Mouse (Mus musculus): Measurements from ENCODE around the gene Adamtsl3. TPM values are rescaled to one million over a fixed set of nuclear protein-coding genes. Genes with fewer than 3 reads are reported as not detected.

The Adamtsl3 gene
- polyA plus RNA-seq, 1 experiment = 5.1 TPM

DNA sequence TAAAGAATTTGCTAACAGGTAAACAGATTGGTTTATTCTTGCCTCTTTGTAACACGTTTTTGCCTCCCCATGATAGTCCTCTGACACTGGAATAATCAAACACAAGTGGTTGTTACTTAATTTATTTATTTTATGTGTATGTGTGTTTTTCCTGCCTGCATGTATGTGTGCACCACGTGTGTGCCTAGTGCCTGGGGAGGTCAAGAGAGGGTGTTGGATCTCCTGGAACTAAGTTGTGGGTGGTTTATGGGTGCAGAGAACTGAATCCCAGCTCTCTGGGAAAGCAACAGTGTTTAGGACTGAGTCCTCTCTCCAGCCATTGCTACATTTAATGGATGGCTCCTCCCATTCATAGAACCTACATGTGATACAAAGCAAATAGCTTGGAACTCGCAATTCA is 143.0 kb downstream of the Adamtsl3 start:
- no peaks in the 10 kb centered on the region for H3K79me2 ChIP-seq (ENCODE audit: control insufficient read depth, insufficient read depth)
- TF ChIP-seq USF1 (IDR thresholded peaks at IDR 0.05; ENCODE audit: low read depth) = no peak
- TF ChIP-seq MAX (IDR thresholded peaks at IDR 0.05) = no peak
- no peak for TF ChIP-seq FOSL1 (IDR thresholded peaks at IDR 0.05; ENCODE audit: insufficient read depth, low read length, poor library complexity, severe bottlenecking)
- TF ChIP-seq MYOG (IDR thresholded peaks at IDR 0.05; ENCODE audit: control insufficient read depth, extremely low read depth, insufficient read length) = no peak
- no peak for TF ChIP-seq CTCF (IDR thresholded peaks at IDR 0.05; ENCODE audit: control insufficient read depth, insufficient read depth, insufficient read length)
- TF ChIP-seq MYOD1 (IDR thresholded peaks at IDR 0.05; ENCODE audit: control insufficient read depth, insufficient read length, low read depth) = no peak
- no peak for TF ChIP-seq CEBPB (IDR thresholded peaks at IDR 0.05; ENCODE audit: low read depth)
- no peak overlapping the region for H3ac ChIP-seq (ENCODE audit: control insufficient read depth, insufficient read length, low read depth)
- no peak overlapping the region for H3K4me3 ChIP-seq (ENCODE audit: insufficient read depth, poor library complexity, severe bottlenecking)
- H3K79me3 ChIP-seq (ENCODE audit: low read depth) = no peaks in the 10 kb centered on the region
- H3K36me3 ChIP-seq (ENCODE audit: control insufficient read depth, insufficient read depth) = no peaks in the 10 kb centered on the region
- no peaks in the 10 kb centered on the region for H3K27me3 ChIP-seq (ENCODE audit: control insufficient read depth, insufficient read depth, insufficient read length)

DNA sequence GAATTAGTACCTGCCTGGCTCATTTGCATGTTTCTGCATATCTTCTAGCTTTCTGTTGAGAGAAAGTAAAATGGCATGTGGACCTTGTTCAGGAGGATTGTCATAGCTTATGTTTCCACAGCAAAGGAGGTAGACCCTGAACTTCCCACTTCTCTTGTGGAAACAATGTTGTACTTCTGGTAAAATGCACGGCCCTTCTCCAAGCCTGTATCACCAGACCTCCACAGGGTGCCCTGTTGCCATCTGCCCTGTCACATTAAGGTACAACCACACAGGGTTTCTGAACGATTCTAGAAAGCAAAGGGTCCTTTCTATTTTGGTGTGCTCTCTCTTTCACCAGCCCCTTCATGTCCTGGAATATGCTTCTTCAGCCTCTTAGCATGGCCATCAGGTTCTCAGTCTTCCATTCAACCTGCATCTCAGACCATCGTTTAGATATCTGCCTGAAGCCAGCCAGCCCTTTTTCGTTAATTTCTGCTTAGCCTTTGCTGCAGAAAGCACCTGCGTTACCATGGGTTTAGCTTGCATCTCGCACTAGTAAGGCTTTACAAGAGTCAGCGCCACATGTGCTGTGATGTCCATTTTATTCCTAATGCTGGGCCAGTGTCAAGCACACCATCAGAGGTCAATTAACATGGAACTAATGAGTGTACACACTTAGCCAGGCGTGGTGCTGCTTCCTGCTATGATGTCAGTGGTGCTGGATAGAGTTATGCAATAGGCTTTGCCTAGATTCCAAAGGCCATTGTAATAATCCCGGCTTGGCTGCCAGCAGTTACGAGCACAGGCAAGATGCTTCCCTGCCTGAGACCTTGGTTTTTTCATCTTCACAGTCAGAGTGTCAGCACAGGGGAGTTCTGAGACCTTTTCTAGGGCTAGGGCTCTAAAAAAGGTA is 143.6 kb downstream of the Adamtsl3 start:
- H3K79me3 ChIP-seq (ENCODE audit: low read depth) = no peaks in the 10 kb centered on the region
- H3K27me3 ChIP-seq (ENCODE audit: control insufficient read depth, insufficient read depth, insufficient read length) = no peaks in the 10 kb centered on the region
- no peak overlapping the region for H3K4me3 ChIP-seq (ENCODE audit: insufficient read depth, poor library complexity, severe bottlenecking)
- H3ac ChIP-seq (ENCODE audit: control insufficient read depth, insufficient read length, low read depth) = no peak overlapping the region
- TF ChIP-seq CEBPB (IDR thresholded peaks at IDR 0.05; ENCODE audit: low read depth) (peak; percentile 86), USF1 (IDR thresholded peaks at IDR 0.05; ENCODE audit: low read depth) (no peak), MYOG (IDR thresholded peaks at IDR 0.05; ENCODE audit: control insufficient read depth, extremely low read depth, insufficient read length) (no peak), MYOD1 (IDR thresholded peaks at IDR 0.05; ENCODE audit: control insufficient read depth, insufficient read length, low read depth) (no peak)
- H3K36me3 ChIP-seq (ENCODE audit: control insufficient read depth, insufficient read depth) = no peaks in the 10 kb centered on the region
- H3K79me2 ChIP-seq (ENCODE audit: control insufficient read depth, insufficient read depth) = no peaks in the 10 kb centered on the region

DNA sequence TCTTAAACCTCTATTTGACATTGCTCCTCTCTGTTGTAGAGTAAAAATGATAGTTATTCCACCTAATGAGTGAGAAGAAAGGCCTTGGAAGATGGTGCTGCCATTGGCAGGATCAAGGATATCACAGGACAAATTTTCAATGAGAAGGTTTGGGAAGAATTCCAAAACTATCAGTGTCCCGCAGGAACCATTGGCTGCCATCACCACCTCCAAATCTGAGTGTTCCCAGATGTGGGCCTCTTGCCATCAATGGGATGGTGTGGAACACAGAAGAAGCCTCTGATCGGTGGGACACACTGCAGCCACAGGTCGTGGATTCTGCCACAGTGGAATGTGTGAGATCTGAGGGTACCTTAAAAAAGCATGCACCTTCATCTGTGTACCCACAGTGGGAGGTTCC is 147.9 kb downstream of the Adamtsl3 start:
- no peaks in the 10 kb centered on the region for H3K36me3 ChIP-seq (ENCODE audit: control insufficient read depth, insufficient read depth)
- H3K79me3 ChIP-seq (ENCODE audit: low read depth) = no peaks in the 10 kb centered on the region
- H3K27me3 ChIP-seq (ENCODE audit: control insufficient read depth, insufficient read depth, insufficient read length) = no peaks in the 10 kb centered on the region
- H3ac ChIP-seq (ENCODE audit: control insufficient read depth, insufficient read length, low read depth) = no peak overlapping the region
- H3K4me3 ChIP-seq (ENCODE audit: insufficient read depth, poor library complexity, severe bottlenecking) = no peak overlapping the region
- TF ChIP-seq FOSL1 (IDR thresholded peaks at IDR 0.05; ENCODE audit: insufficient read depth, low read length, poor library complexity, severe bottlenecking) (no peak), MYOD1 (IDR thresholded peaks at IDR 0.05; ENCODE audit: control insufficient read depth, insufficient read length, low read depth) (no peak), MYOG (IDR thresholded peaks at IDR 0.05; ENCODE audit: control insufficient read depth, extremely low read depth, insufficient read length) (no peak), CTCF (IDR thresholded peaks at IDR 0.05; ENCODE audit: control insufficient read depth, insufficient read depth, insufficient read length) (no peak)
- no peaks in the 10 kb centered on the region for H3K79me2 ChIP-seq (ENCODE audit: control insufficient read depth, insufficient read depth)

DNA sequence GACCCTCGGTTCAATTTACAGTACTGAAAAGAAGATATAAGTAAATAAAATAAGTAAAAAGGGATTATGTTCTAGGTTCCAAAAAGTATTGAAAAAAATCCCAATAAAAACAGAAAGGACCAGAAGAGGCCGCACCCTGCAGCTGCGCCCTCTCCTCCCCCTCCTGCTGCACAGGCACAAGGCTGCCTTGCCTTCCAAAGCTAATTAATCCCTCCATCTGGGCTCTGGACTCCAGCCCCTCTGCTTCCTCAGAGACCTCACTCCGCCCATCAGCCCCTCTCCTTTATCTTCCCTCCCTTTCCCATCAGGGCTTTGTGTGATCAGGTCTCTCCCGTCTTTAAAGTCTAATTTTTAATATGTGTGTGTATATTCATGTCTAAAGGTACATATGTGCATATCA is 149.3 kb downstream of the Adamtsl3 start:
- Histone ChIP-seq H3K4me3 (ENCODE audit: insufficient read depth, poor library complexity, severe bottlenecking) (no peak overlapping the region), H3ac (ENCODE audit: control insufficient read depth, insufficient read length, low read depth) (no peak overlapping the region), H3K36me3 (ENCODE audit: control insufficient read depth, insufficient read depth) (no peaks in the 10 kb centered on the region), H3K27me3 (ENCODE audit: control insufficient read depth, insufficient read depth, insufficient read length) (no peaks in the 10 kb centered on the region), H3K79me2 (ENCODE audit: control insufficient read depth, insufficient read depth) (no peaks in the 10 kb centered on the region), H3K79me3 (ENCODE audit: low read depth) (no peaks in the 10 kb centered on the region)
- TF ChIP-seq FOSL1 (IDR thresholded peaks at IDR 0.05; ENCODE audit: insufficient read depth, low read length, poor library complexity, severe bottlenecking) = no peak
- TF ChIP-seq MYOG (IDR thresholded peaks at IDR 0.05; ENCODE audit: control insufficient read depth, extremely low read depth, insufficient read length) = no peak
- no peak for TF ChIP-seq MYOD1 (IDR thresholded peaks at IDR 0.05; ENCODE audit: control insufficient read depth, insufficient read length, low read depth)
- no peak for TF ChIP-seq USF1 (IDR thresholded peaks at IDR 0.05; ENCODE audit: low read depth)
- no peak for TF ChIP-seq MAX (IDR thresholded peaks at IDR 0.05)
- TF ChIP-seq CTCF (IDR thresholded peaks at IDR 0.05; ENCODE audit: control insufficient read depth, insufficient read depth, insufficient read length) = no peak
- no peak for TF ChIP-seq CEBPB (IDR thresholded peaks at IDR 0.05; ENCODE audit: low read depth)

DNA sequence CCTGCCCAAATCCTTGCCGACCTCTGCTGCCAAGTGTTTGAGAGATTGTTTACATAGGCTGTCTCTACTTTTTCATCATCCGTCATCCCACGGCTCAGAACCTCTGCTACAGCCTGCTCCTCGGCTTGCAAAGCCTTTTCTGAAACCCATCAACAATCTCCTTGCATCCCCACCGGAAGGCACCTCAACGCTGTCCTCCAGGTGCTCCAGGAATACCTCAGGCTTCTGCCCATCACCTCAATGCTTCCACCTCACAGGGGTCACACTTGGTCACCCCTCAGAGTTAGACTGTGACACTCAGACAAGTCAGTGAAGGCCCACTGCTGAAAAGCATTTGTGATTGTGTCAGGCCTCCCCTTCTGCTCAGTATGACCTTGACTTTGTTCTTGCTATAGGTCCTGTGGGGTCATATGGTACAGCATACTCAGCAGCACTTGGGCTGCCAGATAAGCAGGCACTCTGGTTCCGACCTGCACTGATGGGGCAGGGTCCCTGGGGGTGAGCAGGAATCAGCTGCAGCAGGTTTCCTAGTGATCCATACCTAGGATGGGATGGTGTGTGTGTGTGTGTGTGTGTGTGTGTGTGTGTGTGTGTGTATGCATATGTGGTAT is 150.0 kb downstream of the Adamtsl3 start:
- Histone ChIP-seq H3K27me3 (ENCODE audit: control insufficient read depth, insufficient read depth, insufficient read length) (no peaks in the 10 kb centered on the region), H3K4me3 (ENCODE audit: insufficient read depth, poor library complexity, severe bottlenecking) (no peak overlapping the region), H3K79me2 (ENCODE audit: control insufficient read depth, insufficient read depth) (no peaks in the 10 kb centered on the region), H3K36me3 (ENCODE audit: control insufficient read depth, insufficient read depth) (no peaks in the 10 kb centered on the region), H3K79me3 (ENCODE audit: low read depth) (no peaks in the 10 kb centered on the region), H3ac (ENCODE audit: control insufficient read depth, insufficient read length, low read depth) (no peak overlapping the region)
- TF ChIP-seq CTCF (IDR thresholded peaks at IDR 0.05; ENCODE audit: control insufficient read depth, insufficient read depth, insufficient read length) = no peak
- no peak for TF ChIP-seq USF1 (IDR thresholded peaks at IDR 0.05; ENCODE audit: low read depth)
- no peak for TF ChIP-seq MAX (IDR thresholded peaks at IDR 0.05)
- TF ChIP-seq FOSL1 (IDR thresholded peaks at IDR 0.05; ENCODE audit: insufficient read depth, low read length, poor library complexity, severe bottlenecking) = no peak
- no peak for TF ChIP-seq MYOD1 (IDR thresholded peaks at IDR 0.05; ENCODE audit: control insufficient read depth, insufficient read length, low read depth)
- no peak for TF ChIP-seq CEBPB (IDR thresholded peaks at IDR 0.05; ENCODE audit: low read depth)

All from C2C12 (cell line).